Mouse (Mus musculus) heart, adult 10 weeks (tissue): ENCODE results near the gene Serpina3f. TPM values are rescaled to one million over a fixed set of nuclear protein-coding genes. Genes with fewer than 3 reads are reported as not detected.

Experiments
- polyA plus RNA-seq: library from polyadenylated mRNA; stranded (reverse); fragments of 350-450 nt; fragmentation: Illumina TruSeq; extraction: RNeasy Lipid Tissue Mini Kit (QIAGEN cat#74804); gene quantifications from one replicate; pipeline ENCODE4 v1.2.3, GENCODE M21; 2014; ENCODE audit warnings: low read depth, low replicate concordance

Serpina3f gene
- not detected for polyA plus RNA-seq

DNA sequence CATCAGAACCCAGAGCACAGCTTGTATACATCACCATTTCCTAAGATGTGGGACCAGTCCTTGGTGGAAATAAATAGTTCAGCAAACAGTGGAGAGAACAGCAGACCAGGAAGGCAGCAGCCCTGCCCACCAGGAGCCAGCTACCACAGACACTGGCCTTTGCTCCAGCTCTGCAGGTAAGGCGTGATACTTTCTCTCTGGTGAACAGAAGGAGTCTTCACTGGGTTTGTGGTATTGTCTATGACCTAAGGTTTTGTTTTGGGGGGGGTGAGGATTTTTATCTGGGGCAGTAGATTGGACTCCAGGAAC lies at the start of gene Serpina3f:
Gene Serpina3f (plus strand): TSS at position 100 of the 309 bp plus-strand sequence.

GRCm38 (mm10) chr12:104235915-104236314 lies 21.6 kb downstream of the Serpina3f start, which contains the start of gene Serpina3g:
Gene Serpina3g, plus strand, starts transcription at chr12:104236245.

DNA sequence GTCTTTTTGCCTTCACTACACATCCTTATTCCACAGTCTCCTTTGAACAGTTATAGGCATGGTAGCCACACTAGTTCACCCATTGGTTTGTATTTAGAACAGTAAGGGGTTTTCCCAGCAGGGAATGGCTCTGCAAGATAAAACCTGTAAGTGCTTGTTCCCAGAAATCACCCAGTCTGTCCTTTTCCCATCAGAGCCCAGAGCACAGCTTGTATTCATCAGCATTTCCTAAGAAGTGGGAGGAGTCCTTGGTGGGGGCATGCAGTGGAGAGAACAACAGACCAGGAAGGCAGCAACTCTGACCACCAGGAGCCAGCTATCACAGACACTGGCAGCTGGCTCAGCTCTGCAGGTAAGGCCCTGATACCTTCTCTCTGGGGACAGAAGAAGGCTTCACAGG lies 48.5 kb downstream of the Serpina3f start, which contains the start of gene Serpina3i:
Gene Serpina3i (plus strand): TSS at position 260 of the 400 bp plus-strand sequence.

Other genes starting within 250 kb of the Serpina3f start
- gene Serpina11, start 224.6 kb upstream of the Serpina3f start, polyA plus RNA-seq = not detected
- 0.37 TPM for gene Serpina9, start 200.8 kb upstream of the Serpina3f start, polyA plus RNA-seq
- gene Serpina12, start 170.1 kb upstream of the Serpina3f start, polyA plus RNA-seq = not detected
- not detected for gene Serpina5, start 113.4 kb upstream of the Serpina3f start, polyA plus RNA-seq
- not detected for gene Serpina3a, start 101.8 kb upstream of the Serpina3f start, polyA plus RNA-seq
- not detected for gene Serpina3b, start 86.5 kb upstream of the Serpina3f start, polyA plus RNA-seq
- 0.65 TPM for gene Serpina3c, start 60.7 kb upstream of the Serpina3f start, polyA plus RNA-seq
- 0.50 TPM for gene Serpina3g, start 21.7 kb downstream of the Serpina3f start, polyA plus RNA-seq
- gene Serpina3i, start 48.6 kb downstream of the Serpina3f start, polyA plus RNA-seq = not detected
- not detected for gene Serpina3j, start 100.0 kb downstream of the Serpina3f start, polyA plus RNA-seq
- 6.9 TPM for gene Serpina3k, start 123.9 kb downstream of the Serpina3f start, polyA plus RNA-seq
- gene Serpina3m, start 123.9 kb downstream of the Serpina3f start, polyA plus RNA-seq = 0.37 TPM
- 10.9 TPM for gene Serpina3n, start 192.2 kb downstream of the Serpina3f start, polyA plus RNA-seq